Comparison of ENCODE assay signal across 10 mouse cellular contexts in genomic region chrX:101285534-101285933, GRCm38 (mm10). TPM values are rescaled to one million over a fixed set of nuclear protein-coding genes. Genes with fewer than 3 reads are reported as not detected.
DNase-seq lines count a peak whose midpoint lies in the region; ATAC-seq and TF ChIP-seq lines count a peak whose summit lies in the region.
"Had no signal": no experiment of that assay in that cellular context is flagged by ENCODE, and none has a peak within 500 bp of the region (broad histone marks: within the 10 kb centered on the region; RNA-seq: fewer than 3 reads in every experiment).

No protein-coding gene starts in this region.

- TF ChIP-seq CTCF in kidney, adult 2 months (conservative IDR thresholded peaks at IDR 0.05; ENCODE audit: insufficient read depth, insufficient read length, low read depth, low read length), result peak; percentile 71
- TF ChIP-seq CTCF in lung, adult 2 months (IDR thresholded peaks at IDR 0.05; ENCODE audit: insufficient read depth, low read length), result peak; percentile 73

- H3K36me3 ChIP-seq in forebrain, embryonic 11.5 days (ENCODE audit: control insufficient read depth, insufficient read depth, low read length), result peaks cover 4% of the 10 kb centered on the region; the same call in 1 of the 2 replicates
- H3K36me3 ChIP-seq in kidney, adult 2 months (ENCODE audit: control insufficient read depth, insufficient read depth, low read length), result peaks cover 1% of the 10 kb centered on the region

- H3K4me2 ChIP-seq in forebrain, embryonic 11.5 days (ENCODE audit: low read depth, low read length, severe bottlenecking), result no peak overlapping the region

- H3K9me3 ChIP-seq in forebrain, embryonic 11.5 days (ENCODE audit: control insufficient read depth, low read length), result no peaks in the 10 kb centered on the region

- 0 out of 2 replicates have a peak, but pooled peaks have one; percentile 18 for ATAC-seq in forebrain, embryonic 11.5 days (replicated peaks; ENCODE audit: low FRiP score)
- ATAC-seq: Patski had no signal

- H3K27ac ChIP-seq in forebrain, embryonic 11.5 days (ENCODE audit: low read depth, low read length), result no peak overlapping the region
- no peak overlapping the region for H3K27ac ChIP-seq in kidney, adult 2 months (ENCODE audit: insufficient read depth, low read depth, low read length)

- peak; percentile 71 for DNase-seq in embryo, embryonic 10 days (ENCODE audit: low spot score)
- no peak for DNase-seq in embryo, embryonic 9.5 days (ENCODE audit: extremely low spot score)
- DNase-seq in B cell, adult 2 months, result peak; percentile 76 to 77
- peak; percentile 61 to 66 for DNase-seq in adrenal gland, postnatal 36 days
- DNase-seq in forebrain, embryonic 11.5 days (ENCODE audit: low spot score), result peak; percentile 80
- peak; percentile 40 for DNase-seq in kidney, adult 2 months
- DNase-seq in lung, adult 2 months, result peak; percentile 34
- DNase-seq in retina, postnatal 1 day, result peak; percentile 61

- no peak for TF ChIP-seq POLR2A in kidney, adult 2 months (IDR thresholded peaks at IDR 0.05; ENCODE audit: low read depth, low read length)
- TF ChIP-seq POLR2A in lung, adult 2 months (IDR thresholded peaks at IDR 0.05; ENCODE audit: borderline replicate concordance, extremely low read depth, low read depth, low read length), result no peak

- H3K4me1 ChIP-seq in forebrain, embryonic 11.5 days (replicated peaks; ENCODE audit: control insufficient read depth, insufficient read depth, low read length), result no peaks in the 10 kb centered on the region
- no peaks in the 10 kb centered on the region for H3K4me1 ChIP-seq in kidney, adult 2 months (ENCODE audit: control insufficient read depth, insufficient read depth, low read length)
- no peaks in the 10 kb centered on the region for H3K4me1 ChIP-seq in lung, adult 2 months (ENCODE audit: control insufficient read depth, insufficient read depth, low read length)

- no peak overlapping the region for H3K4me3 ChIP-seq in forebrain, embryonic 11.5 days (ENCODE audit: low read depth, low read length)
- H3K4me3 ChIP-seq in kidney, adult 2 months (ENCODE audit: insufficient read depth, low read depth, low read length), result no peak overlapping the region
- no peak overlapping the region for H3K4me3 ChIP-seq in lung, adult 2 months (replicated peaks; ENCODE audit: extremely low read depth, low read depth, low read length)

- WGBS in forebrain, embryonic 11.5 days, result 34% methylated on average over 6 of the region's 6 CpGs
- 21% methylated on average over 6 of the region's 6 CpGs for WGBS in kidney, adult 2 months
- 29% methylated on average over 6 of the region's 6 CpGs for WGBS in lung, adult 2 months

- H3K27me3 ChIP-seq in forebrain, embryonic 11.5 days (ENCODE audit: control insufficient read depth, insufficient read depth, low read length), result no peaks in the 10 kb centered on the region; the same call in 1 of the 2 replicates
- H3K27me3 ChIP-seq in kidney, adult 2 months (replicated peaks; ENCODE audit: control insufficient read depth, insufficient read depth, low read length), result no peaks in the 10 kb centered on the region
- H3K27me3 ChIP-seq: Patski had no signal

- no peak overlapping the region for H3K9ac ChIP-seq in forebrain, embryonic 11.5 days (ENCODE audit: low read length)

RNA-seq across cellular contexts. Expression of gene Med12, which starts 11.7 kb away (rescaled TPM):
- 10 to 100 TPM; 32.2 to 35.1 TPM for total RNA-seq in adrenal gland, postnatal 36 days (2021)
- 46.5 and 47.6 TPM in 2 replicates for polyA plus RNA-seq in forebrain, embryonic 11.5 days (2014; fragmentation: Nextera tagmentation; extraction: Ambion mirVana)
- 77.2 and 82.6 TPM in 2 replicates for polyA plus RNA-seq in kidney, adult 2 months (2012; rRNA removed)
- 109 and 128 TPM in 2 replicates for polyA plus RNA-seq in lung, adult 2 months (2012; rRNA removed)

RNA-seq across cellular contexts. Expression of gene Nlgn3, which starts 13.4 kb away (rescaled TPM):
- 10 to 100 TPM; 18.5 to 28.4 TPM for total RNA-seq in adrenal gland, postnatal 36 days (2021)
- polyA plus RNA-seq in forebrain, embryonic 11.5 days (2014; fragmentation: Nextera tagmentation; extraction: Ambion mirVana), result 28.1 and 32.1 TPM in 2 replicates
- 0.18 and 0.31 TPM in 2 replicates for polyA plus RNA-seq in kidney, adult 2 months (2012; rRNA removed)
- polyA plus RNA-seq in lung, adult 2 months (2012; rRNA removed), result 0.23 and 0.57 TPM in 2 replicates

RNA-seq across cellular contexts. Expression of gene Gm20489, which starts 16.7 kb away (rescaled TPM):
- total RNA-seq in adrenal gland, postnatal 36 days (2021), result not detected
- not detected in 2 replicates for polyA plus RNA-seq in forebrain, embryonic 11.5 days (2014; fragmentation: Nextera tagmentation; extraction: Ambion mirVana)
- polyA plus RNA-seq in kidney, adult 2 months (2012; rRNA removed), result not detected in 2 replicates
- polyA plus RNA-seq in lung, adult 2 months (2012; rRNA removed), result not detected in 2 replicates
- total RNA-seq: left cerebral cortex, postnatal 10 days had no signal
- polyA plus RNA-seq: Patski had no signal

RNA-seq across cellular contexts. Expression of gene Il2rg, which starts 17.5 kb away (rescaled TPM):
- total RNA-seq in adrenal gland, postnatal 36 days (2021), result 10 to 100 TPM in 1 of 2 experiments, 1 to 10 TPM in 1; 5.7 to 10.2 TPM
- polyA plus RNA-seq in forebrain, embryonic 11.5 days (2014; fragmentation: Nextera tagmentation; extraction: Ambion mirVana), result 1.7 and 1.9 TPM in 2 replicates
- 7.2 and 21.4 TPM in 2 replicates for polyA plus RNA-seq in kidney, adult 2 months (2012; rRNA removed)
- 38.0 and 60.3 TPM in 2 replicates for polyA plus RNA-seq in lung, adult 2 months (2012; rRNA removed)

RNA-seq across cellular contexts. Expression of gene Gm614, which starts 21.7 kb away (rescaled TPM):
- total RNA-seq in adrenal gland, postnatal 36 days (2021), result not detected
- not detected in 2 replicates for polyA plus RNA-seq in forebrain, embryonic 11.5 days (2014; fragmentation: Nextera tagmentation; extraction: Ambion mirVana)
- not detected in 2 replicates for polyA plus RNA-seq in kidney, adult 2 months (2012; rRNA removed)
- polyA plus RNA-seq in lung, adult 2 months (2012; rRNA removed), result 0.51 and 0.57 TPM in 2 replicates
- total RNA-seq: left cerebral cortex, postnatal 10 days had no signal
- polyA plus RNA-seq: Patski had no signal

Comparison
In these comparisons a context has a peak if more than half of its experiments do, and no peak if none do; other contexts are left out.
1. RNA of gene Nlgn3, which starts 13.4 kb away (polyA plus RNA-seq): 28.1 to 32.1 TPM in forebrain, embryonic 11.5 days; 0.23 to 0.57 TPM in lung, adult 2 months and 0.18 to 0.31 TPM in kidney, adult 2 months; every median in the first group is over 10 times any median in the second.